ENCODE assay signal across 27 mouse cellular contexts in the genomic region with DNA sequence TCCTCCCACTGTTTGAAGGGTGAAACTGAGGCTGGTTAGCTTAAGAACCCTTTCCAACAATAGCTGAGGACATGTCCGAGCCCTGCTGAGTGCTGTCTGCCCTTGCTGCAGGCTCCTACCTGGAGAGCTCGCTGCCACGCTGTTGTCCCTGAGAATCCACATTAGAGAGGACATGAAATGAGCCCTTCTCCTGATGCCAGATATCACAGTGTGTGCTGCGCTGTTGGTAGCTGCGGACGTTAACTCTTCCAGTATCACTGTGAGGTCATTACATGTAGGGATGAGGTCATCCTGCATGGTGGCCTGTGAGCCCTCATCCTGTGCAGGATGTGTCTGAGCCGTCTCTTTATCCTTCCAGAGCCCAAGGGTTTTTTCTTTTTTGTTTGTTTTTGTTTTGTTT.
DNase-seq lines count a peak whose midpoint lies in the region; ATAC-seq lines count a peak whose summit lies in the region.
"Had no signal": no experiment of that assay in that cellular context is flagged by ENCODE, and none has a peak within 500 bp of the region (broad histone marks: within the 10 kb centered on the region; RNA-seq: fewer than 3 reads in every experiment).

No protein-coding gene starts in this region.

- H3K4me1 ChIP-seq in hindbrain, embryonic 13.5 days (replicated peaks) = peaks cover 68% of the 10 kb centered on the region
- peaks cover 23% of the 10 kb centered on the region for H3K4me1 ChIP-seq in hindbrain, embryonic 14.5 days (replicated peaks; ENCODE audit: control insufficient read depth, insufficient read depth, low read length)
- peaks cover 89% of the 10 kb centered on the region for H3K4me1 ChIP-seq in neural tube, embryonic 13.5 days (replicated peaks)
- H3K4me1 ChIP-seq in neural tube, embryonic 15.5 days = peaks cover 58% of the 10 kb centered on the region
- H3K4me1 ChIP-seq in limb, embryonic 12.5 days (replicated peaks) = peaks cover 93% of the 10 kb centered on the region

- no peaks in the 10 kb centered on the region for H3K9me3 ChIP-seq in hindbrain, embryonic 13.5 days
- no peaks in the 10 kb centered on the region for H3K9me3 ChIP-seq in hindbrain, embryonic 14.5 days (ENCODE audit: control insufficient read depth, low read length)
- H3K9me3 ChIP-seq in neural tube, embryonic 13.5 days = no peaks in the 10 kb centered on the region
- H3K9me3 ChIP-seq in neural tube, embryonic 15.5 days (replicated peaks) = no peaks in the 10 kb centered on the region
- H3K9me3 ChIP-seq in limb, embryonic 12.5 days = no peaks in the 10 kb centered on the region
- H3K9me3 ChIP-seq: embryonic facial prominence, embryonic 13.5 days; embryonic facial prominence, embryonic 15.5 days; forebrain, embryonic 10.5 days; forebrain, embryonic 12.5 days; G1E had no signal

- no peaks in the 10 kb centered on the region for H3K36me3 ChIP-seq in hindbrain, embryonic 13.5 days
- no peaks in the 10 kb centered on the region for H3K36me3 ChIP-seq in hindbrain, embryonic 14.5 days (replicated peaks; ENCODE audit: control insufficient read depth, insufficient read depth)
- H3K36me3 ChIP-seq in neural tube, embryonic 13.5 days = no peaks in the 10 kb centered on the region
- no peaks in the 10 kb centered on the region for H3K36me3 ChIP-seq in neural tube, embryonic 15.5 days
- no peaks in the 10 kb centered on the region for H3K36me3 ChIP-seq in limb, embryonic 12.5 days
- H3K36me3 ChIP-seq: embryonic facial prominence, embryonic 13.5 days; embryonic facial prominence, embryonic 15.5 days; forebrain, embryonic 10.5 days; forebrain, embryonic 12.5 days had no signal

- H3K4me2 ChIP-seq in hindbrain, embryonic 13.5 days = no peak overlapping the region
- H3K4me2 ChIP-seq in hindbrain, embryonic 14.5 days (replicated peaks) = no peak overlapping the region
- no peak overlapping the region for H3K4me2 ChIP-seq in neural tube, embryonic 13.5 days
- no peak overlapping the region for H3K4me2 ChIP-seq in neural tube, embryonic 15.5 days
- H3K4me2 ChIP-seq in limb, embryonic 12.5 days = no peak overlapping the region
- H3K4me2 ChIP-seq: embryonic facial prominence, embryonic 13.5 days; embryonic facial prominence, embryonic 15.5 days; forebrain, embryonic 12.5 days had no signal

- H3K9ac ChIP-seq in hindbrain, embryonic 13.5 days = no peak overlapping the region
- no peak overlapping the region for H3K9ac ChIP-seq in hindbrain, embryonic 14.5 days
- H3K9ac ChIP-seq in neural tube, embryonic 13.5 days = no peak overlapping the region
- H3K9ac ChIP-seq in neural tube, embryonic 15.5 days (replicated peaks) = no peak overlapping the region
- H3K9ac ChIP-seq in limb, embryonic 12.5 days (replicated peaks) = no peak overlapping the region
- H3K9ac ChIP-seq: embryonic facial prominence, embryonic 13.5 days; embryonic facial prominence, embryonic 15.5 days; forebrain, embryonic 12.5 days had no signal

- peak; percentile 34 to 52 for DNase-seq in cerebellum, postnatal 25 days
- no peak for DNase-seq in cerebellum, adult 11-12 months
- no peak for DNase-seq in hindbrain, embryonic 14.5 days (ENCODE audit: low spot score)
- DNase-seq: adrenal gland, adult 2 months; adrenal gland, postnatal 10 days; adrenal gland, postnatal 25 days; B cell, adult 2 months; cerebellum, adult 11 months; cerebellum, adult 9-10 months; cerebellum, postnatal 10 days; cerebellum, postnatal 36 days; embryo, embryonic 11 days had no signal

- ATAC-seq in hindbrain, embryonic 13.5 days (ENCODE audit: low FRiP score) = no peak
- no peak for ATAC-seq in hindbrain, embryonic 14.5 days (ENCODE audit: low FRiP score)
- no peak for ATAC-seq in neural tube, embryonic 13.5 days (ENCODE audit: low read depth)
- no peak for ATAC-seq in neural tube, embryonic 15.5 days (ENCODE audit: low FRiP score)
- no peak for ATAC-seq in limb, embryonic 12.5 days (ENCODE audit: insufficient number of reproducible peaks, insufficient read depth, low FRiP score, low TSS enrichment, low read depth)
- ATAC-seq in monocyte, adult 5-6 weeks (replicated peaks; ENCODE audit: insufficient number of reproducible peaks, low FRiP score, low TSS enrichment, poor library complexity, severe bottlenecking) = no peak
- ATAC-seq: CD4-positive, CD25-positive, alpha-beta regulatory T cell, adult 4 months; forebrain, embryonic 14.5 days; forebrain, embryonic 16.5 days had no signal

- no peaks in the 10 kb centered on the region for H3K27me3 ChIP-seq in hindbrain, embryonic 13.5 days
- no peaks in the 10 kb centered on the region for H3K27me3 ChIP-seq in hindbrain, embryonic 14.5 days (ENCODE audit: control insufficient read depth, insufficient read depth, low read length)
- H3K27me3 ChIP-seq in neural tube, embryonic 13.5 days = no peaks in the 10 kb centered on the region
- no peaks in the 10 kb centered on the region for H3K27me3 ChIP-seq in neural tube, embryonic 15.5 days (replicated peaks)
- H3K27me3 ChIP-seq in limb, embryonic 12.5 days = no peaks in the 10 kb centered on the region
- H3K27me3 ChIP-seq: CH12.LX; embryonic facial prominence, embryonic 13.5 days; embryonic facial prominence, embryonic 15.5 days; forebrain, embryonic 12.5 days had no signal

- 76% methylated on average over 7 of the region's 7 CpGs for WGBS in hindbrain, embryonic 13.5 days
- WGBS in hindbrain, embryonic 14.5 days = 69% methylated on average over 7 of the region's 7 CpGs
- WGBS in neural tube, embryonic 13.5 days = 72% methylated on average over 7 of the region's 7 CpGs
- WGBS in neural tube, embryonic 15.5 days = 77% methylated on average over 7 of the region's 7 CpGs
- 68% methylated on average over 7 of the region's 7 CpGs for WGBS in limb, embryonic 12.5 days

- H3K4me3 ChIP-seq in hindbrain, embryonic 13.5 days = no peak overlapping the region
- H3K4me3 ChIP-seq in hindbrain, embryonic 14.5 days (replicated peaks; ENCODE audit: low read length) = no peak overlapping the region
- no peak overlapping the region for H3K4me3 ChIP-seq in neural tube, embryonic 13.5 days
- no peak overlapping the region for H3K4me3 ChIP-seq in neural tube, embryonic 15.5 days (replicated peaks)
- H3K4me3 ChIP-seq in limb, embryonic 12.5 days (replicated peaks) = no peak overlapping the region
- H3K4me3 ChIP-seq: embryonic facial prominence, embryonic 13.5 days; embryonic facial prominence, embryonic 15.5 days; erythroblast, embryonic 14.5 days; forebrain, embryonic 10.5 days; forebrain, embryonic 12.5 days had no signal

- H3K27ac ChIP-seq in hindbrain, embryonic 13.5 days = 0 out of 2 replicates have a peak overlapping the region, but pooled peaks have one; percentile 40
- H3K27ac ChIP-seq in hindbrain, embryonic 14.5 days = no peak overlapping the region
- H3K27ac ChIP-seq in neural tube, embryonic 13.5 days (replicated peaks) = 0 out of 2 replicates have a peak overlapping the region, but pooled peaks have one; percentile 14
- no peak overlapping the region for H3K27ac ChIP-seq in neural tube, embryonic 15.5 days (replicated peaks)
- H3K27ac ChIP-seq in limb, embryonic 12.5 days = peak overlapping the region; percentile 74; the same call in 1 of the 2 replicates
- H3K27ac ChIP-seq: embryonic facial prominence, embryonic 13.5 days; embryonic facial prominence, embryonic 15.5 days; forebrain, embryonic 10.5 days; forebrain, embryonic 12.5 days had no signal

Comparison
In these comparisons a context has a peak if more than half of its experiments do, and no peak if none do; other contexts are left out.
1. DNase-seq: peak in cerebellum, postnatal 25 days (2 of 2); none in cerebellum, adult 11-12 months (single experiment) and hindbrain, embryonic 14.5 days (single experiment).
2. H3K27ac ChIP-seq: peak in hindbrain, embryonic 13.5 days (single experiment), neural tube, embryonic 13.5 days (single experiment) and limb, embryonic 12.5 days (single experiment); none in hindbrain, embryonic 14.5 days (single experiment) and neural tube, embryonic 15.5 days (single experiment).